Mouse (Mus musculus): ENCODE data around the gene Llgl2. TPM values are rescaled to one million over a fixed set of nuclear protein-coding genes. Genes with fewer than 3 reads are reported as not detected.

The Llgl2 gene
- polyA plus RNA-seq, 1 experiment from 2014 or later: 59.2 TPM

GRCm38 (mm10) chr11:115826487-115826886 is 2.6 kb downstream of the Llgl2 start:
- peaks cover 13% of the 10 kb centered on the region for H3K36me3 ChIP-seq (ENCODE audit: control insufficient read depth, insufficient read depth, low read length)

GRCm38 (mm10) chr11:115827624-115828023 is 3.8 kb downstream of the Llgl2 start:
- Histone ChIP-seq H3K27ac (ENCODE audit: low read depth) (no peak overlapping the region), H3K27me3 (replicated peaks; ENCODE audit: control insufficient read depth, insufficient read depth, low read length) (peaks cover 4% of the 10 kb centered on the region; the same call in 1 of the 2 replicates), H3K9me3 (ENCODE audit: control insufficient read depth, low read length) (no peaks in the 10 kb centered on the region), H3K4me1 (replicated peaks; ENCODE audit: control insufficient read depth, insufficient read depth, low read length) (peaks cover 35% of the 10 kb centered on the region), H3K36me3 (ENCODE audit: control insufficient read depth, insufficient read depth, low read length) (peaks cover 3% of the 10 kb centered on the region), H3K4me2 (ENCODE audit: low read length) (no peak overlapping the region), H3K4me3 (ENCODE audit: low read depth, low read length) (no peak overlapping the region), H3K9ac (ENCODE audit: low read length) (no peak overlapping the region)
- ATAC-seq (replicated peaks; ENCODE audit: low FRiP score, low TSS enrichment, low read depth) (no peak), DNase-seq (ENCODE audit: low spot score) (no peak)
- 79% methylated on average over 6 of the region's 6 CpGs for WGBS

More at GRCm38 (mm10) chr11:115826487-115826886, 2.6 kb downstream of the Llgl2 start:
- H3K4me1 ChIP-seq (replicated peaks; ENCODE audit: control insufficient read depth, insufficient read depth, low read length): peaks cover 23% of the 10 kb centered on the region
- no peaks in the 10 kb centered on the region for H3K9me3 ChIP-seq (ENCODE audit: control insufficient read depth, low read length)
- H3K4me2 ChIP-seq (ENCODE audit: low read length): no peak overlapping the region
- peaks cover 4% of the 10 kb centered on the region; the same call in 1 of the 2 replicates for H3K27me3 ChIP-seq (replicated peaks; ENCODE audit: control insufficient read depth, insufficient read depth, low read length)
- WGBS: 51% methylated on average over 5 of the region's 5 CpGs
- ATAC-seq (replicated peaks; ENCODE audit: low FRiP score, low TSS enrichment, low read depth): no peak
- no peak overlapping the region for H3K27ac ChIP-seq (ENCODE audit: low read depth)
- H3K9ac ChIP-seq (ENCODE audit: low read length): no peak overlapping the region
- no peak for DNase-seq (ENCODE audit: low spot score)
- H3K4me3 ChIP-seq (ENCODE audit: low read depth, low read length): no peak overlapping the region

GRCm38 (mm10) chr11:115829036-115829435 is 5.2 kb downstream of the Llgl2 start:
- H3K4me3 ChIP-seq (ENCODE audit: low read depth, low read length): no peak overlapping the region
- H3K27me3 ChIP-seq (replicated peaks; ENCODE audit: control insufficient read depth, insufficient read depth, low read length): peaks cover 4% of the 10 kb centered on the region; the same call in 1 of the 2 replicates
- H3K9me3 ChIP-seq (ENCODE audit: control insufficient read depth, low read length): no peaks in the 10 kb centered on the region
- no peaks in the 10 kb centered on the region for H3K36me3 ChIP-seq (ENCODE audit: control insufficient read depth, insufficient read depth, low read length)
- no peak overlapping the region for H3K9ac ChIP-seq (ENCODE audit: low read length)
- 65% methylated on average over 4 of the region's 4 CpGs for WGBS
- no peak overlapping the region for H3K27ac ChIP-seq (ENCODE audit: low read depth)
- DNase-seq (ENCODE audit: low spot score) (no peak), ATAC-seq (replicated peaks; ENCODE audit: low FRiP score, low TSS enrichment, low read depth) (no peak)
- H3K4me2 ChIP-seq (ENCODE audit: low read length): no peak overlapping the region
- H3K4me1 ChIP-seq (replicated peaks; ENCODE audit: control insufficient read depth, insufficient read depth, low read length): peaks cover 49% of the 10 kb centered on the region

- H3K9ac ChIP-seq (ENCODE audit: low read length): no peak overlapping the region
- H3K27me3 ChIP-seq (replicated peaks; ENCODE audit: control insufficient read depth, insufficient read depth, low read length): no peaks in the 10 kb centered on the region
- H3K9me3 ChIP-seq (ENCODE audit: control insufficient read depth, low read length): no peaks in the 10 kb centered on the region
- 28% methylated on average over 25 of the region's 25 CpGs for WGBS
- no peak for DNase-seq (ENCODE audit: low spot score)
- no peak overlapping the region for H3K4me3 ChIP-seq (ENCODE audit: low read depth, low read length)
- no peak overlapping the region for H3K27ac ChIP-seq (ENCODE audit: low read depth)
- no peak overlapping the region for H3K4me2 ChIP-seq (ENCODE audit: low read length)
- H3K36me3 ChIP-seq (ENCODE audit: control insufficient read depth, insufficient read depth, low read length): no peaks in the 10 kb centered on the region
- H3K4me1 ChIP-seq (replicated peaks; ENCODE audit: control insufficient read depth, insufficient read depth, low read length): peaks cover 52% of the 10 kb centered on the region
- no peak for ATAC-seq (replicated peaks; ENCODE audit: low FRiP score, low TSS enrichment, low read depth)
These were observed 6.9 kb downstream of the Llgl2 start for GRCm38 (mm10) chr11:115830550-115831325.

GRCm38 (mm10) chr11:115831518-115831917 is 7.7 kb downstream of the Llgl2 start:
- H3K9ac ChIP-seq (ENCODE audit: low read length): no peak overlapping the region
- DNase-seq (ENCODE audit: low spot score): no peak
- H3K9me3 ChIP-seq (ENCODE audit: control insufficient read depth, low read length): no peaks in the 10 kb centered on the region

GRCm38 (mm10) chr11:115832064-115832463 is 8.2 kb downstream of the Llgl2 start:
- peak overlapping the region; percentile 39; the same call in 1 of the 2 replicates for H3K27ac ChIP-seq (ENCODE audit: low read depth)
- H3K4me1 ChIP-seq (replicated peaks; ENCODE audit: control insufficient read depth, insufficient read depth, low read length): peaks cover 56% of the 10 kb centered on the region
- no peak overlapping the region; the same call in 1 of the 2 replicates for H3K4me2 ChIP-seq (ENCODE audit: low read length)
- no peak overlapping the region for H3K4me3 ChIP-seq (ENCODE audit: low read depth, low read length)
- DNase-seq (ENCODE audit: low spot score) (no peak), ATAC-seq (replicated peaks; ENCODE audit: low FRiP score, low TSS enrichment, low read depth) (no peak)
- 45% methylated on average over 6 of the region's 6 CpGs for WGBS
- no peaks in the 10 kb centered on the region for H3K36me3 ChIP-seq (ENCODE audit: control insufficient read depth, insufficient read depth, low read length)
- H3K9me3 ChIP-seq (ENCODE audit: control insufficient read depth, low read length): no peaks in the 10 kb centered on the region
- no peak overlapping the region for H3K9ac ChIP-seq (ENCODE audit: low read length)
- no peaks in the 10 kb centered on the region for H3K27me3 ChIP-seq (replicated peaks; ENCODE audit: control insufficient read depth, insufficient read depth, low read length)

More at GRCm38 (mm10) chr11:115831518-115831917, 7.7 kb downstream of the Llgl2 start:
- Histone ChIP-seq H3K4me3 (ENCODE audit: low read depth, low read length) (no peak overlapping the region), H3K36me3 (ENCODE audit: control insufficient read depth, insufficient read depth, low read length) (no peaks in the 10 kb centered on the region), H3K4me2 (ENCODE audit: low read length) (no peak overlapping the region), H3K4me1 (replicated peaks; ENCODE audit: control insufficient read depth, insufficient read depth, low read length) (peaks cover 52% of the 10 kb centered on the region), H3K27me3 (replicated peaks; ENCODE audit: control insufficient read depth, insufficient read depth, low read length) (no peaks in the 10 kb centered on the region), H3K27ac (ENCODE audit: low read depth) (peak overlapping the region; percentile 39; the same call in 1 of the 2 replicates)
- 44% methylated on average over 3 of the region's 3 CpGs for WGBS
- ATAC-seq (replicated peaks; ENCODE audit: low FRiP score, low TSS enrichment, low read depth): no peak

GRCm38 (mm10) chr11:115832523-115832922 is 8.7 kb downstream of the Llgl2 start:
- Histone ChIP-seq H3K4me2 (ENCODE audit: low read length) (peak overlapping the region; percentile 14), H3K4me3 (ENCODE audit: low read depth, low read length) (no peak overlapping the region), H3K36me3 (ENCODE audit: control insufficient read depth, insufficient read depth, low read length) (no peaks in the 10 kb centered on the region), H3K9ac (ENCODE audit: low read length) (no peak overlapping the region), H3K9me3 (ENCODE audit: control insufficient read depth, low read length) (no peaks in the 10 kb centered on the region), H3K27ac (ENCODE audit: low read depth) (peak overlapping the region; percentile 39), H3K27me3 (replicated peaks; ENCODE audit: control insufficient read depth, insufficient read depth, low read length) (no peaks in the 10 kb centered on the region), H3K4me1 (replicated peaks; ENCODE audit: control insufficient read depth, insufficient read depth, low read length) (peaks cover 56% of the 10 kb centered on the region)
- WGBS: 11% methylated on average over 8 of the region's 8 CpGs
- DNase-seq (ENCODE audit: low spot score) (no peak), ATAC-seq (replicated peaks; ENCODE audit: low FRiP score, low TSS enrichment, low read depth) (no peak; the same call in 1 of the 2 replicates)

- no peaks in the 10 kb centered on the region for H3K27me3 ChIP-seq (replicated peaks; ENCODE audit: control insufficient read depth, insufficient read depth, low read length)
- no peak overlapping the region for H3K9ac ChIP-seq (ENCODE audit: low read length)
- DNase-seq (ENCODE audit: low spot score) (no peak), ATAC-seq (replicated peaks; ENCODE audit: low FRiP score, low TSS enrichment, low read depth) (0 out of 2 replicates have a peak, but pooled peaks have one; percentile 30)
- peak overlapping the region; percentile 39 for H3K27ac ChIP-seq (ENCODE audit: low read depth)
- H3K36me3 ChIP-seq (ENCODE audit: control insufficient read depth, insufficient read depth, low read length): no peaks in the 10 kb centered on the region
- WGBS: 14% methylated on average over 8 of the region's 8 CpGs
- H3K4me3 ChIP-seq (ENCODE audit: low read depth, low read length): no peak overlapping the region
- peak overlapping the region; percentile 14 for H3K4me2 ChIP-seq (ENCODE audit: low read length)
- H3K4me1 ChIP-seq (replicated peaks; ENCODE audit: control insufficient read depth, insufficient read depth, low read length): peaks cover 58% of the 10 kb centered on the region
- no peaks in the 10 kb centered on the region for H3K9me3 ChIP-seq (ENCODE audit: control insufficient read depth, low read length)
These were observed 9.2 kb downstream of the Llgl2 start for GRCm38 (mm10) chr11:115833021-115833513.

All from intestine, embryonic 14.5 days (tissue).